Mouse (Mus musculus): ENCODE data around the gene Gm10310. TPM values are rescaled to one million over a fixed set of nuclear protein-coding genes. Genes with fewer than 3 reads are reported as not detected.

Gene Gm10310
- polyA plus RNA-seq (2012; ENCODE audit: low replicate concordance) = not detected in 2 replicates

GRCm38 (mm10) chr10:129984962-129985361 lies at the start of gene Gm10310:
Gene Gm10310 (minus strand): TSS chr10:129985062.

GRCm38 (mm10) chr10:130030048-130030447 lies 45.2 kb upstream of the Gm10310 start, which contains the start of gene Olfr821:
Gene Olfr821 (plus strand): TSS chr10:130030348.

DNA sequence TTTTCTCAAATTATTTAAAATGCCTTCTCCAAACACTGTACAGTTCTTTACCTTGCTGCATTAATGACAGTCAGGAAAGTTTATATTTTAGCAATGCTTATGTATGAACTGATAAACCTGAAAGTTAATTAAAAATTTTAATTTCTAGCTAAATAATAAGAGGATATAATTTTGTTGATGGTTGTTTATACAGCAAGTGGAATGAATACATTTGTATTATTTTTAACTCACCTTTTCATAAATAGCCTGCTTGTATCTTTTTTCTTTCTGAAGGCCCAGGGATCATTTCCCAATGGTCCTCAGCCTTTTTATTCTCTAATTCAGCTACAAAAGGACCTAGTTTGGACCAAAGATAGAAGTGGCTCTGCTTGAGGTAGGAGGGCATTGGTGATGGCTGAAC lies 27.5 kb upstream of the Gm10310 start, which contains the start of gene Olfr820:
Olfr820 (plus strand) TSS at position 301 of the 400 bp plus-strand sequence.

DNA sequence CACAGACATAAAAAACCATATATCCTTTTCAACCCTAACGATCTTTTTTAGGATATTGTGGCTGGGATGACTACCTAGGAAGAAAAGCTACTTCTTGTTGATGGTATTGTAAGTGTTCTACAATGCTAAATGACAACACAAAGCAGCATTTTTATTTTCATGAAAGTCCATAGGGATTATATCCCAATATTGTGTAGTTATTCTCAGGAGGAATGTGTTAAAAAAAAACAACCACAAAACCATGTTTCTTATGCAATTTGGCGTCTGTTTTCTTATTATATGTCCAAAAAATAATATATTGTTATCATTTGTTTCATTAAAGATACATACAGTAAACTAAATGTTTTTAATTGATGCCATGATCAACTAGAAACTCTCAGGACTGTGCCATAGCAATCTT lies 8.8 kb downstream of the Gm10310 start, which contains the start of gene Olfr247:
Olfr247 (minus strand) TSS at position 101 of the 400 bp plus-strand sequence.

DNA sequence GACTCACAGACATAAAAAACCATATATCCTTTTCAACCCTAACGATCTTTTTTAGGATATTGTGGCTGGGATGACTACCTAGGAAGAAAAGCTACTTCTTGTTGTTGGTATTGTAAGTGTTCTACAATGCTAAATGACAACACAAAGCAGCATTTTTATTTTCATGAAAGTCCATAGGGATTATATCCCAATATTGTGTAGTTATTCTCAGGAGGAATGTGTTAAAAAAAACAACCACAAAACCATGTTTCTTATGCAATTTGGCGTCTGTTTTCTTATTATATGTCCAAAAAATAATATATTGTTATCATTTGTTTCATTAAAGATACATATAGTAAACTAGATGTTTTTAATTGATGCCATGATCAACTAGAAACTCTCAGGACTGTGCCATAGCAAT lies 17.7 kb downstream of the Gm10310 start, which contains the start of gene Olfr819:
Olfr819 (minus strand) TSS at position 101 of the 400 bp plus-strand sequence.

DNA sequence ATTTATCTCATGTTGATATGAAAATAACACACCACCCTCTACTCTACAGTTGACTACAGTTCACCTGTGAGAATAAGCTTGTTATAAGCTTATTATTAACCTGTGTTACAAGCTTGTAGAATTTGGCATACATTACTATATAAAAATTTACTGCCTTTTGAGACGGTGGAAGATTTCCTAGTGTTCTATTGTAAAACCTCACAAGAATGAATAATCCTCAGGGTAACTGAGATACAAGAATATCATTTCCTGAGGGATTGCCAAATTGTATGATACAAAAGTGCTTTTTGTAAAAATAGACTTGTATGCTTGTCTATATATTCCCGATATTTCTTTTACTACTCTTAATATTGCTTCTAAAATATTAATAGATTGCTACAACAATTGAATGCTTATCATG lies 35.9 kb downstream of the Gm10310 start, which contains the start of gene Olfr818:
Olfr818 (minus strand) TSS at position 101 of the 400 bp plus-strand sequence.

Other genes with a start within 250 kb of the Gm10310 start
- not detected in 2 replicates for gene Olfr806, start 243.1 kb downstream of the Gm10310 start, polyA plus RNA-seq (2012; ENCODE audit: low replicate concordance)
- not detected in 2 replicates for gene Olfr807, start 227.3 kb downstream of the Gm10310 start, polyA plus RNA-seq (2012; ENCODE audit: low replicate concordance)
- not detected in 2 replicates for gene Olfr808, start 219.6 kb downstream of the Gm10310 start, polyA plus RNA-seq (2012; ENCODE audit: low replicate concordance)
- not detected in 2 replicates for gene Olfr809, start 210.4 kb downstream of the Gm10310 start, polyA plus RNA-seq (2012; ENCODE audit: low replicate concordance)
- not detected in 2 replicates for gene Olfr810, start 190.1 kb downstream of the Gm10310 start, polyA plus RNA-seq (2012; ENCODE audit: low replicate concordance)
- gene Olfr811, start 180.7 kb downstream of the Gm10310 start, polyA plus RNA-seq (2012; ENCODE audit: low replicate concordance) = not detected in 2 replicates
- not detected in 2 replicates for gene Olfr812, start 139.0 kb downstream of the Gm10310 start, polyA plus RNA-seq (2012; ENCODE audit: low replicate concordance)
- not detected in 2 replicates for gene Olfr813, start 129.7 kb downstream of the Gm10310 start, polyA plus RNA-seq (2012; ENCODE audit: low replicate concordance)
- not detected in 2 replicates for gene Olfr814, start 105.2 kb downstream of the Gm10310 start, polyA plus RNA-seq (2012; ENCODE audit: low replicate concordance)
- gene Olfr815, start 79.2 kb downstream of the Gm10310 start, polyA plus RNA-seq (2012; ENCODE audit: low replicate concordance) = not detected in 2 replicates
- not detected in 2 replicates for gene Olfr816, start 69.5 kb downstream of the Gm10310 start, polyA plus RNA-seq (2012; ENCODE audit: low replicate concordance)
- not detected in 2 replicates for gene Olfr818, start 36.0 kb downstream of the Gm10310 start, polyA plus RNA-seq (2012; ENCODE audit: low replicate concordance)
- not detected in 2 replicates for gene Olfr819, start 17.8 kb downstream of the Gm10310 start, polyA plus RNA-seq (2012; ENCODE audit: low replicate concordance)
- not detected in 2 replicates for gene Olfr247, start 8.9 kb downstream of the Gm10310 start, polyA plus RNA-seq (2012; ENCODE audit: low replicate concordance)
- gene Olfr820, start 27.6 kb upstream of the Gm10310 start, polyA plus RNA-seq (2012; ENCODE audit: low replicate concordance) = not detected in 2 replicates
- gene Olfr821, start 45.3 kb upstream of the Gm10310 start, polyA plus RNA-seq (2012; ENCODE audit: low replicate concordance) = not detected in 2 replicates
- gene Olfr822, start 86.1 kb upstream of the Gm10310 start, polyA plus RNA-seq (2012; ENCODE audit: low replicate concordance) = not detected in 2 replicates
- not detected in 2 replicates for gene Olfr823, start 130.3 kb upstream of the Gm10310 start, polyA plus RNA-seq (2012; ENCODE audit: low replicate concordance)
- not detected in 2 replicates for gene Olfr824, start 144.9 kb upstream of the Gm10310 start, polyA plus RNA-seq (2012; ENCODE audit: low replicate concordance)
- gene Olfr825, start 181.7 kb upstream of the Gm10310 start, polyA plus RNA-seq (2012; ENCODE audit: low replicate concordance) = not detected in 2 replicates
- gene Olfr826, start 199.1 kb upstream of the Gm10310 start, polyA plus RNA-seq (2012; ENCODE audit: low replicate concordance) = not detected in 2 replicates
- not detected in 2 replicates for gene Olfr827, start 229.3 kb upstream of the Gm10310 start, polyA plus RNA-seq (2012; ENCODE audit: low replicate concordance)

Measured in hematopoietic multipotent progenitor cell, adult 10-12 weeks (in vitro differentiated cells).